Mouse (Mus musculus) embryo, embryonic 9.5 days (tissue): Measurements from ENCODE around the gene Hunk.

ENCODE experiments used
- DNase-seq: peaks from one replicate; pipeline ENCODE4 v3.0.0-alpha.2; 2017; ENCODE audit errors: extremely low spot score

The Hunk gene

GRCm38 (mm10) chr16:90394761-90395160 lies 8.9 kb downstream of the Hunk start:
- no peak for DNase-seq

DNA sequence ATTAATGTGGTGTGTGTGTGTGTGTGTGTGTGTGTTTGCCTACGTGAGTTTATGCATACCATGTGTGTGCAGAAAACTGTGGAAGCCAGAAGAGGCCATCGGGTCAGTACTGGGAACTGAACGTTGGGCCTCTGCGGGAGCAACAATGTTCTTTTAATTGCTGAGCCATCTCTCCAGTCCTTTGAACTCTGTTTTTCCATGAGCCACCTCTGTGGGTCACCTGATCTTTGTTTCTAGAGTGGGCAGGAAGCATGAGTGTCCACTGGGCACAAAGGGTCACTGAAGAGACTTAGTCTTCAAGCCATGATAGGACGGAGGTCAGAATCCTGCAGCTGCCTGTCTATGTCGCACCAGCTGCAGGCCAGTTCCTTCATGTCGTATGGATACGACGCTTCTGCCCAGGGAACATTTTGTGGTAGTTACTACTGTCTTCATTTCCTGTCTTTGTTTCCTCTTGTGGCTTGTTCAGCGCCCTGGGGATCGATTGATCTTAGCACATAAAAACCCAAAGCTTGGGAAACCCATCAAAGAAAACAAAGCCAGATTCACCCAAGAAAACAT lies 10.3 kb downstream of the Hunk start:
- DNase-seq = no peak

GRCm38 (mm10) chr16:90396882-90397281 lies 11.1 kb downstream of the Hunk start:
- DNase-seq = no peak

DNA sequence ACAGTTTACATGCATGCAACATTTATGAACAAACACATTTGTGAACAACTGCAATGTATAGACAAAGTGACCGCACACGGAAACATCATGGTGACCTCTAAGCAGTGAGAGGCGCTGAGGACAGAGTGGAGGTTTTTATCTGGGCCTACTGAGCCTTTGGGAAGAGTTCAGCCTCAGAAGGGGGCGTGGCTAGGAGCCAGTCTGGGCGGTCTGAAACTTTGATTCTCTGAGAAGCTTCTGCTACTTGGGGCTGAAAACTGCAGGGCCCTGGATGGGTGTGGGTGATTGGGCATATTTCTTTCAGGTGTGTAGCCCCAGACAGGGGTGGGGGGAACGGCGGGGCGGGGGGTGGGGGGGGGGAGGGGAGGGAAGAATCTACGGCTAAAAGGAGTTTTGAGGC lies 14.5 kb downstream of the Hunk start:
- DNase-seq = peak; percentile 58

GRCm38 (mm10) chr16:90400906-90401666 lies 15.3 kb downstream of the Hunk start:
- peak; percentile 31 for DNase-seq

GRCm38 (mm10) chr16:90402292-90402691 lies 16.5 kb downstream of the Hunk start:
- no peak for DNase-seq

GRCm38 (mm10) chr16:90405195-90405594 lies 19.4 kb downstream of the Hunk start:
- no peak for DNase-seq

DNA sequence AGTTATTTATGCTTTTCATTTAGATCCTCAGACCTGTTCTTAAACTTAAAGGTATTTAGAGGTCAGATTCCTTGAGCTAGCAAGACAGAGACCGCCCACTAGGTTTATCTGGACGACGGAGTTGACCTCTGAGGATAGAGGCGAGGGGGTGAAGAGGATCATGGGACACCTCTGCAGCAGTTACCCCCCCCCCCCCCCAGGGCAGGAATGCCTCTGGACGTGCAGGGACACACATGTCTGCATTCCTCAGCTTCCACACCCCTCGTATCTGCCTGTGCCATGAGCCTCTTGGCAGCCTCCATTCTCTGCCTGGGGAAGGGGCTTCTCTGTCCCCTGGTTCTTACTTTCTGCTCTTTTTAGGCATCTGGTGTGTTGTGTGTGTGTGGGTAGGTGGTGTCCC lies 19.8 kb downstream of the Hunk start:
- peak; percentile 48 for DNase-seq

DNA sequence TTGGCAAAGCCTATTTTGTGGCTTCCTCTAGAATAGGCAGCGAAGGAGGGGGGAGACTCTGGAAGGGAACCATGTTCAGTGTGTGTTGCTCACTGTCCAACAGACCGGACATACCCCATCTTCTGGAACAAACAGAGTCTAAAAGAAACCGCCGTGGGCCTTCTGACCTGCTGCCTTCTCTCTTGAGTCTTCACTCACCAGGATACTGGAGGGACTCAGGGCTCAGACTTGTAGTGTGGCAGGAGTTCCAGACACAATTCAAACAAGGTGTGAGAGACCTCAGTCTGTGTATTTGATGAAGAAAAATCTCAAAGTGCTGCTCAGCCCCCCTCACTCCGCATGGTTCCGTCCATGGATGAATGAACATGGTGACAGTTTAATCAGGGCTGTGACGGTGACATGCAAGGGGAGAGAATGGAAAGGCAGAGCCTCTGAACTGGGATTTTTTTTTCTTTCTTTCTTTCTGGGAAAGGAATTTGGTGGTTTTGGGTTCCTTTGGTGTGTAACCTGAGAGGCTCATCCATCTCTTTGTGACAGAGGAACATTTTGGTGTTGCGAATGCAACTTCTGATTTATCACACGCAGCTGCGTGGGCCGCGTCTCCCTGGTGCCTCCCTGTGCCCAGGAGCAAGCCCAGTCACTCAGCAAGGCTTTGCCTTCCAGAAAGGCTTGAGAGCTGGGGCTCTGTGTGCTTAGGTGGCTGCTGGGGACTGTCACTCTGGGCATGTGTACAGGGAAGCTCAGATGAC lies 21.9 kb downstream of the Hunk start:
- DNase-seq = peak; percentile 61

DNA sequence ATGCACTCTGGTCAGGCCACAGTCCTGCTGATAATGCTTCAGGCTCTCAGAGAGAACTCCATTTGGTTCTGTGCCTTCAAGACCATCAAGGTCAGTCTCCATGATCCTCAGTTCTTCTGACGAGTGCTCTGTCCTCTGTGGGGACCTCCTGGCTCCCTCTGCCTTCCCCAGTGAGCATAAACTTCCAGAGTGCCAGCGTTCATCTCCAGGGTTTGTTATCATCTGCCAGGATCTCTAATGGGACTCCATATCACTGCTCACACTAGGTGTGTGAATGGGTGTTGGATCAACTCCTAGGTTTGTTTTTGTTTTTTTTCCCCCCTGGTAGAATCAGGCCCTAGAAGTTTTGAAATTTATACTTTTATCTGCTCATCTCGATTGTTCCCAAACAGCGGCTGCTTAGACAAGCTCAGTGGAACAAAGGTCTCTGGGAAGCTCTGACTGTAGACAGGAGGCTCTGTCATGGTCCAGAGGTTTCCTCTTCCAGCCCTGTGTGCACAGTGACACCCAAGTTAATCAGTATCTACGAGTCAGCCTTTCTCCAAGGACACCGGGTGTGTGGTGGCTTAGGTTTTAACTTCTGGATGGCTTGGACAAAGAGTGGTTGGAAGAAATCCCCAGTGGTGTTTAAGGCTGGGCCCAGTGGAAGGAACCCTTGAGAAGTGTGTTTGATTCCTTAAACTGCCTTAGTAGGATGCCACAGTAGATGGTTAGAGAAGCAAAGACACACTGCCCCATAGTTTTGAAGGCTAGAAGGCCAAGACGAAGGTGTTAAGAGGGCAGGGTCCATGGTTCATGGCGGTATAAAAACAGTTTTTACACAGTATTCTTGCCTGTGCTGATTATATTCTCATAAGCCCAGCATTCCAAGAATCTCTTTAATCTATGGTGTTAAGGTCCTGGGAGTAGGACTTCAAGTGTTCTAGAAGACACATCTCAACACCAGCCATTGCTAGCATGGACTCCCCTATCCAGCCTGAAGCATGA lies 26.6 kb downstream of the Hunk start:
- DNase-seq = no peak

DNA sequence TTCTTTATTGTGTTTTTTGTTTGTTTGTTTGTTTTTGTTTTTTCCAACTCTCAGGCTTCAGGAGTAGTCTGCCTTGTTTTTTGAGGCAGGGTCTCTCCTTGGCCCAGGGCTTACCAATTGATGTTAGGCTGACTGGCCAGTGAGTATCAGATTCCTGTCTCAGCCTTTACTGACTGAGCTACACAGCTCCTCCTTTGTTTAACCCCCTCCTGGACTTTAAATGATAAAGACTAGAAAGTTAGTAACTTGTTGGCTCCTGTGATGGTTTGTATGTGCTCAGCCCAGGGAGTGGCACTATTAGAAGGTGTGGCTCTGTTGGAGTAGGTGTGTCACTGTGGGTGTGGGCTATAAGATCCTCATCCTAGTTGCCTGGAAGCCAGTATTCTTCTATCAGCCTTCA lies 30.8 kb downstream of the Hunk start:
- DNase-seq = no peak

- peak; percentile 42 for DNase-seq
These were observed 32.8 kb downstream of the Hunk start for GRCm38 (mm10) chr16:90418661-90419060.

DNA sequence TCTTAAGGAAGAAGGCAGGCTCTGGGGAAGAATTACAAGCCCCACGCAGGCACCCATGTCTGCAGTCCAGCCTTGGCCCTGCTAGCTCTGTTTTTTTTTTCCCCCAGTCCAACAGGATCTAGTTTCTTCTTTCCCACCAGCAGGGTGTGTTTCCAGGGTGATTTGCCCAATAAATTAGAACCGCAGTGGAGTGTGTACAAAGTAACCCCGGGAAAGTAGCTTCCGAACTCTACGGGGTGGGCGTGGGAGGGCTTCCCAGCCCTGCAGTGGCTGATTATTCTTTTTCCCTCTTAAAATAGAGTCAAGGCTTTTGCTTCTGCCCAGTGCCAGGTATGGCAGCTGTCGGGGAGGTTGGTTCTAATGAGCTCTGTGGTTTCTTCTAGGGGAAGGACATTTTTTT lies 35.3 kb downstream of the Hunk start:
- peak; percentile 28 for DNase-seq

GRCm38 (mm10) chr16:90421551-90421950 lies 35.7 kb downstream of the Hunk start:
- no peak for DNase-seq

- no peak for DNase-seq
These were observed 36.3 kb downstream of the Hunk start for GRCm38 (mm10) chr16:90422108-90422529.

GRCm38 (mm10) chr16:90423898-90424297 lies 38.1 kb downstream of the Hunk start:
- DNase-seq = no peak

DNA sequence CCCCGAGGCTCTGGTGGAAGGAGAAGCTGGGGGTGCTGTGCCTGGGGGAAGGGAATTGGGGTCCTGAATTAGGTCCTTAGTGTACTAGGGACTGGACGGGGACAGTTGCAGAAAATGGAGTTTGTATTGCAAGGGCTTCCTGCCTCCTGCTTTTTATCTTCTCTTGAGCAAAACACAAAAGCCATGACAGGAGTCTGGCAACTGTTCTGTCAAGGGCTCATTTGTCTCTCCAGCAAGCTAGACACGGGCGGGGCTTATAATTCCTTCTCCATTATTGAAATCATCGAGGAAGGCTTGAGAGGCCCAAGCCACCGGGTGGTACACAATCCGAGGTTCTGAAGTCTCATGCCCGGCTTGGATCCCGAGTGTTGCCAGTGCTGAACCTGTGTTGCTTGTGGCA lies 38.6 kb downstream of the Hunk start:
- DNase-seq = no peak

DNA sequence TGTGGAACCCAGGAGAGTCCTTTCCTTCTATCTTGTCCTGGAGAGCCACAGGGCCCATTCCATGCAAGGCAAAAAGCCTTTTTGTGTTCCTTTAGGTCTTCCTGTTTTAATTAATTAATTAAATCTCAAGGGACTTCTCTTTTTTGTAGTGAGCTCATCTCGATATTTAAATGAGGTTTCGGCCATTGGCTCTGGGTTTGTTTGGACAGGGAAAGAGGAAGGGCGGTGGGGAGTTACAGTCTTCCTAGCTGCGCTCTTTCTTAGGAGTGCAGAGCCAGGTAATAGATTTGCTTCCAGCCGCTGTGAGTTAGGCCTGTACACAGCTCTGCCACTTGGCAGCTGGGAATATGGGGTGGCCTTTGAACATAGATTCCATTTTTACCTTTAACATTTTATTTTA lies 40.4 kb downstream of the Hunk start:
- no peak for DNase-seq

DNA sequence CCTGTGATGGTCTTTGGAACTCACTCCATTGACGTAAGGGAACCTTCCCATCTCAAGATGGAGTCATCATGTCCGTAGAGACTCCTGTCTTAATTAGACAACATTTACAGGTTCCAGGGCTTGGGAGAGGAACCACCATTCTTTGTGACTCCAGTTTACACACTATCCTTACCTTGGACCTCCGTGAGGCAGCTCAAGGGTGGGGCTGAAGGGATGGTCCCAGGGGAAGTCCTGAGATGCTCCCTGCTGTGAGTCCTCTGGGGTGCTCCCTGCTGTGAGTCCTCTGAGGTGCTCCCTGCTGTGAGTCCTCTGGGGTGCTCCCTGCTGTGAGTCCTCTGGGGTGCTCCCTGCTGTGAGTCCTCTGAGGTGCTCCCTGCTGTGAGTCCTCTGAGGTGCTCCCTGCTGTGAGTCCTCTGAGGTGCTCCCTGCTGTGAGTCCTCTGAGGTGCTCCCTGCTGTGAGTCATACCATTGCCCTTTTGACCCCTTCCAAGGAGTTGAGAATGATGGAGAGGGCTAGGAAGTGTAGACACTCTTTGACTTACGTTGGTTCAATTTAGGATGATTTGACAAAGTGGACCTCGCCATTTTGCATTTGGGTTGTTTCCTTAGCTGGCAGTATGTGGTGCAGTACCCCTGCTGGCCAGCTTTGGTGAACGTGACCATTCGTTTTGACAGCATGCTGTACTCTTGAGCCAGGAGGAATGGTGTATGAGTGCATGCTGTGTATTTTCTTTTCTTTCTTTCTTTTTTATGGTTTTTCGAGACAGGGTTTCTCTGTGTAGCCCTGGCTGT lies 42.2 kb downstream of the Hunk start:
- no peak for DNase-seq

DNA sequence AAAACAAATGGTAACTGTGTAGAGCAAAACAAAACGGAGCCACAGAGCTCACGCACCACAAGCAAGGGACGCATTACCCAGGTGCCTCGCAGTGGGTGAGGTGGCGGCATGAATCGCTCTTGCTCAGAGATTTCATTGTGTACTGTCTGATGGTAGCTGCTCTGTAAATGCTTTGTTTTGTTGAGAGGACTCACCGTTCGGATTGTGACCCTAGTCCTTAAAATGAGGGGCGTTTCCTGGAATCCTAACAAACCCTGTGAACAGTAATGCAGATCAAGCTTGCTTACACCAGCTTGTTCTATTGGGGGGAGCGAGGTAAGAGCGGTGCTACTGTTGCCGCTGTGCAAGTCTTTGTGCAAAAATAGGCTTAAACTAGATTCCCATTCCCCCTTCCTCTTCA lies 47.7 kb downstream of the Hunk start:
- DNase-seq = no peak

DNA sequence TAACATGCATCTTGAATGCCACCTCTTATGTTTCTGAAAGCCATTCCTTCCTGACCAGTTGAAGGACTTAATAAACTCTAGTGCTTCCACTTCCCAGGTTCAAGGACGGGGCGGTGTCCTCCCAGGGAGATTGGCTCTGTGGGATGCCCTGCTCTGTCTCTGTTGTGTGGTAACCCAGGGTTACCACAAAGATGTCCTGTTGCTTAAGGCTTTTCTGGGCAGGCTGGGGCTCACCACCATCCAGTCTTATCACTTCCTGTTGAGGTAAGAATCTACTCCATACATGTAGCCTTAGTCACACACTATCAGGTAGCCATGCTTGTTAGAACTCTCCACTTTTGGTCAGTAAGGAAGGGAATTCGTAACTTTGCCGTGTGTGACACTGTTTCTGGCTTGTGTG lies 49.4 kb downstream of the Hunk start:
- no peak for DNase-seq
